Mouse (Mus musculus) E14TG2a.4 (cell line): ENCODE measurements around the gene Krtap5-1.
A peak's percentile ranks its signal among the peaks of the same experiment; 100 is the strongest.
"Not testable (repeated sequence)": the region's sequence is repeated elsewhere in the genome, so short reads cannot be mapped to it uniquely, and the experiment has no call there.

ENCODE experiments used
- H3K27me3 ChIP-seq: 2 replicates; pipeline ENCODE4 v1.6.1; 2014; ENCODE audit warnings: low read length, control low read depth; ENCODE audit not compliant: insufficient read depth
- H3K36me3 ChIP-seq: 2 replicates; pipeline ENCODE4 v1.6.1; 2014; ENCODE audit warnings: low read length, control low read depth; ENCODE audit not compliant: insufficient read depth
- H3K4me1 ChIP-seq: replicated peaks from 2 replicates; pipeline ENCODE4 v1.6.1; 2014; ENCODE audit warnings: low read depth, low read length, control low read depth
- H3K4me3 ChIP-seq: replicated peaks from 2 replicates; pipeline ENCODE4 v1.5.1; 2014; ENCODE audit warnings: mild to moderate bottlenecking, low read length
- H3K9me3 ChIP-seq: 2 replicates; pipeline ENCODE4 v1.6.1; 2014; ENCODE audit warnings: low read length, control low read depth
- CTCF ChIP-seq: conservative IDR thresholded peaks from 2 replicates; pipeline ENCODE4 v1.5.1; 2014; ENCODE audit warnings: low read length
- NANOG ChIP-seq: IDR thresholded peaks from 2 replicates; pipeline ENCODE4 v1.6.1; 2014; ENCODE audit warnings: borderline replicate concordance, low read length, mixed read lengths
- POU5F1 ChIP-seq: IDR thresholded peaks from 2 replicates; pipeline ENCODE4 v1.6.1; 2014; ENCODE audit warnings: low read length, borderline replicate concordance

Gene Krtap5-1

DNA sequence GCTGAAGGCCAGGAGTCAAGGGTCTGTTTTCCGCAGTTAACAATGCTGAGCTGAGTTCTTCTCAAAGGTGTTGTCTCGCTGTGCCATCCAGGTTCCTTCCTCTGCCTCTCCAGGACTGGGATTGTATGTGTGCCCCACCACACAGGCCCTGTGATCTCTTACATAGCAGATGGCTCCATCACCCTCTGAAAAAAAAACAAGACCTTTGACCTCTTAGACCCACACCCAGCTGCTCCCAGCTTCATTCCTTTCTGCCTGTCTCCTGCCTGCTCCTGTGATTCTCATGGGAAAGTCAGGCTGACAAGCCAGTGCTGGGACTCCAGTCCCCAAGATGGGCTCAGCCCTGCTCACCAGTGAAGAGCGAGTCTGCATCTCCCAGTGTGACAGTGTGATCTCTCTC, 31.6 kb upstream of the Krtap5-1 start:
- Histone ChIP-seq H3K36me3 (no peaks in the 10 kb centered on the region), H3K9me3 (no peaks in the 10 kb centered on the region), H3K27me3 (peaks cover 3% of the 10 kb centered on the region; the same call in 1 of the 2 replicates), H3K4me3 (no peak overlapping the region), H3K4me1 (no peaks in the 10 kb centered on the region)
- TF ChIP-seq NANOG: no peak
- TF ChIP-seq POU5F1: no peak
- TF ChIP-seq CTCF: no peak

GRCm38 (mm10) chr7:142326714-142327445, 30.0 kb upstream of the Krtap5-1 start:
- no peak overlapping the region for H3K4me3 ChIP-seq
- TF ChIP-seq CTCF: no peak
- no peaks in the 10 kb centered on the region; the same call in 1 of the 2 replicates for H3K27me3 ChIP-seq
- H3K36me3 ChIP-seq: no peaks in the 10 kb centered on the region
- H3K4me1 ChIP-seq: no peaks in the 10 kb centered on the region
- H3K9me3 ChIP-seq: no peaks in the 10 kb centered on the region

GRCm38 (mm10) chr7:142323396-142324117, 26.6 kb upstream of the Krtap5-1 start:
- TF ChIP-seq NANOG (no peak), CTCF (no peak), POU5F1 (no peak)
- Histone ChIP-seq H3K27me3 (no peaks in the 10 kb centered on the region; the same call in 1 of the 2 replicates), H3K36me3 (no peaks in the 10 kb centered on the region), H3K9me3 (no peaks in the 10 kb centered on the region), H3K4me3 (no peak overlapping the region), H3K4me1 (no peaks in the 10 kb centered on the region)

GRCm38 (mm10) chr7:142322641-142323040, 25.7 kb upstream of the Krtap5-1 start:
- no peaks in the 10 kb centered on the region for H3K36me3 ChIP-seq
- TF ChIP-seq CTCF (no peak), NANOG (no peak), POU5F1 (no peak)
- no peaks in the 10 kb centered on the region for H3K9me3 ChIP-seq
- no peak overlapping the region for H3K4me3 ChIP-seq
- no peaks in the 10 kb centered on the region for H3K4me1 ChIP-seq
- H3K27me3 ChIP-seq: peaks cover 5% of the 10 kb centered on the region; the same call in 1 of the 2 replicates

DNA sequence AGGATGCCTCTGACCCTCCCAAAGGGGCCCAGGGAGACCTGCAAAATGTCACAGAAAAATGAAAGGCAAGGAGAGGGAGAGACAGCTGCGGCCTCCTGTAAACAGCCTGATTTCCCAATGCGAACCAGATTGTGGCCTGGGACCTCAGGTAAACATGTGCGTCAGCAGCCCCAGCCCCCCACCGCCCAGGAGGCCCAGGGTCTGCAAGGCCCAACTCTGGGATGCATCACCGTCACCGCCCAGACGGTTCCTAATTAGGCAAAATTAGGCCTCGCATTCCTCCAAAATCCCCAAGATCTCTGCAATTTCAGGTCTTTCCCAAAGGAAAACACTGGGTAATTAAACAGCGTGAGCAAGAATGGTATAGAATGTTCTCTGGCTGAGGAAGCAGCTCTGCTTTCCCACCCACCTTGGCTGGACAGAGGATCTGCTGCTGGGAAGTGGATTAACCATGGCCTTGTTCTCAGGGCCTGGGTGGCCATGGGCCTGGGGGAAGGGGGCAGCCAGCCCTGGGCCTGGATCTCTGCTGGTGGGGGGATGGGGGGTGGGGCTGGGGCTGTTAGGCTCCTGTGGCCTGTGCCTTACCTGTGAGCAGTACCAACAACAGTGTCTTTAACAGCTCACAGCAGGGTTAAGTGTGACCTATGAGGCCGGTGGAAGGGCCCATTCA, 24.9 kb upstream of the Krtap5-1 start:
- H3K36me3 ChIP-seq, H3K4me3 ChIP-seq, H3K9me3 ChIP-seq, H3K27me3 ChIP-seq, H3K4me1 ChIP-seq: not testable (repeated sequence)

DNA sequence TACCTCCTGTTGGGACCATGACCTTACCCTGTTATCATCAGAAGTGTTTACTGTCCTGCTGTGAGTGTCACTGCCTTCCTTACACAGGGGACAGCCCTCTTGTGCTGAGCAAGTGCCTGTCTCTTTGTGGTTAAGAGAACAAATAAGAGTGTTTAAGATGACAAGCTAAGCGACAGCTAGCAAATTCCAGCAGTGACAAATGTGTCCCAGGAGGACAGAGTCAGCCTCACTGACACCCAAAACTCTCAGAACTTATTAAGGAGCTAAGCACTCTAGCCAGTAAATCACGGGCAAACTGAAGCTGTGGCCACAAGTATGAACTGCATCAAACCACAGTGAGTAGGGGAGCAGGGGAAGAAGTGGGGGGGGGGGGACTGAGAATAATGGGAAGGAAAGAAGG, 24.0 kb upstream of the Krtap5-1 start:
- H3K9me3 ChIP-seq: no peaks in the 10 kb centered on the region
- no peaks in the 10 kb centered on the region for H3K4me1 ChIP-seq
- H3K4me3 ChIP-seq: no peak overlapping the region
- TF ChIP-seq NANOG: no peak
- TF ChIP-seq POU5F1: no peak
- H3K27me3 ChIP-seq: peaks cover 5% of the 10 kb centered on the region; the same call in 1 of the 2 replicates
- no peaks in the 10 kb centered on the region for H3K36me3 ChIP-seq

DNA sequence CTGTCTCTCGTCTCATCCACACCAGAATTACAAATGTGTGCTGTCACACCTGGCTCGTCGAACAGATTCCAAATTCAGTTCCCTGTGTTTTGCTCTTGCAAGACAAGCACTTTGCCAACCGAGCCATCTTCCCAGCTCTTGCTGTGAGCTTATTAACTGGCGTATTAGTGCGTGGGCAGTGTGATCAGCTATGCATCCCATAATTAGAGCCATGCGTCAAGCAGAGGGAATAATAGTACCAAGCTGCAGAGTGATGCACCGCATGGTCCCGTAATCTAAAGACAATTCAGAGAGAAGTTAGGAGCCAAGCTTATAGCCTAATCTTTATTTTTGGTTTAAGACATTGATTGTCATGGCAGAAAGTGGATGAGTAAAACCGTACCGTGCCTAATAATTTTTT, 22.2 kb upstream of the Krtap5-1 start:
- Histone ChIP-seq H3K36me3 (no peaks in the 10 kb centered on the region), H3K4me3 (no peak overlapping the region), H3K27me3 (peaks cover 11% of the 10 kb centered on the region; the same call in 1 of the 2 replicates), H3K4me1 (no peaks in the 10 kb centered on the region), H3K9me3 (no peaks in the 10 kb centered on the region)
- no peak for TF ChIP-seq NANOG
- TF ChIP-seq CTCF: no peak
- TF ChIP-seq POU5F1: no peak

GRCm38 (mm10) chr7:142317216-142317615, 20.3 kb upstream of the Krtap5-1 start:
- Histone ChIP-seq H3K36me3 (no peaks in the 10 kb centered on the region), H3K4me1 (no peaks in the 10 kb centered on the region), H3K4me3 (no peak overlapping the region), H3K9me3 (no peaks in the 10 kb centered on the region), H3K27me3 (peaks cover 11% of the 10 kb centered on the region; the same call in 1 of the 2 replicates)
- no peak for TF ChIP-seq POU5F1
- no peak for TF ChIP-seq CTCF
- no peak for TF ChIP-seq NANOG

DNA sequence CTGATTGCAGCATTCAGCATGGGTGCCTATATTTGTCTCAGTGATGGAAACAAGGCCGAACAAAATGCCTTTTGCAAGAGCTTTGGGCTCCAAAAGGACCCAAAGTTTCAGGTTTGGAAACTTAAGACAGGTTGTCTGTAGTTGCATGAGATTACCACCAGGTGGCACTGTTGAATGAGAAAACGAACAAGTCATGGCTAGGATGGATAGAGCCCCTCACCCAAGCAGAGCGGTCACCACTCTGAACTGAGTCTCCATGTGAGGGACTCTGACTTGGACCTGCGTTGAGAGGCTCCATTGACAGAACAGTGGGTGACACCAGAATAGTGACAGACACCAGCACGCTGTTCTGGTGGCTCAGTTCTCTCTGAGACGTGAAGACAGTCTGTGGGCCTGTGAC, 19.6 kb upstream of the Krtap5-1 start:
- Histone ChIP-seq H3K4me3 (no peak overlapping the region), H3K9me3 (no peaks in the 10 kb centered on the region), H3K27me3 (peaks cover 11% of the 10 kb centered on the region; the same call in 1 of the 2 replicates), H3K36me3 (no peaks in the 10 kb centered on the region), H3K4me1 (no peaks in the 10 kb centered on the region)
- TF ChIP-seq CTCF (peak; percentile 69), NANOG (no peak), POU5F1 (no peak)
